Mouse (Mus musculus) intestine, embryonic 16.5 days (tissue): ENCODE results near the gene Gm8453. TPM values are rescaled to one million over a fixed set of nuclear protein-coding genes. Genes with fewer than 3 reads are reported as not detected.
"Not testable (repeated sequence)": the region's sequence is repeated elsewhere in the genome, so short reads cannot be mapped to it uniquely, and the experiment has no call there.

Experiments
- ATAC-seq: fragments of 200-750 bp; cut with Nextera tagmentation; 2 replicates; pipeline ENCODE4 v1.8.0; 2017; ENCODE audit warnings: moderate TSS enrichment, moderate library complexity
- H3K27ac ChIP-seq: fragments of 300-500 bp; sonication (generic); 2 replicates; pipeline ENCODE4 v1.5.1; 2014; ENCODE audit warnings: mild to moderate bottlenecking, low read length
- H3K27me3 ChIP-seq: fragments of 300-500 bp; sonication (generic); replicated peaks from 2 replicates; pipeline ENCODE4 v1.6.1; 2014; ENCODE audit warnings: low read length, control low read depth, mixed read lengths; ENCODE audit not compliant: control insufficient read depth, insufficient read depth
- H3K36me3 ChIP-seq: fragments of 300-500 bp; sonication (generic); 2 replicates; pipeline ENCODE4 v1.6.1; 2014; ENCODE audit warnings: low read length, control low read depth; ENCODE audit not compliant: control insufficient read depth, insufficient read depth
- H3K4me1 ChIP-seq: fragments of 300-500 bp; sonication (generic); 2 replicates; pipeline ENCODE4 v1.6.1; 2014; ENCODE audit warnings: low read length, control low read depth, mixed read lengths; ENCODE audit not compliant: control insufficient read depth, insufficient read depth
- H3K4me2 ChIP-seq: fragments of 300-500 bp; sonication (generic); 2 replicates; pipeline ENCODE4 v1.6.1; 2014; ENCODE audit warnings: low read depth, low read length, control low read depth
- H3K4me3 ChIP-seq: fragments of 300-500 bp; sonication (generic); 2 replicates; pipeline ENCODE4 v1.5.1; 2014; ENCODE audit warnings: mild to moderate bottlenecking, low read length
- H3K9ac ChIP-seq: fragments of 300-500 bp; sonication (generic); 2 replicates; pipeline ENCODE4 v1.6.1; 2014; ENCODE audit warnings: low read depth, low read length
- H3K9me3 ChIP-seq: fragments of 300-500 bp; sonication (generic); 2 replicates; pipeline ENCODE4 v1.6.1; 2016; ENCODE audit warnings: low read length, control low read depth; ENCODE audit not compliant: control insufficient read depth
- WGBS: fragments of 180-500 bp; shearing (Covaris S2); extraction: QIAGEN DNeasy Blood & Tissue Kit; methylation state at CpG from one replicate; pipeline ENCODE4 v1.1.7; 2014; 5-methylcytosine and 5-hydroxymethylcytosine counted together
- polyA plus RNA-seq: library from polyadenylated mRNA; unstranded; fragments of >200 nt; fragmentation: Nextera tagmentation; extraction: Ambion mirVana; gene quantifications from 2 replicates; pipeline ENCODE4 v1.2.1, GENCODE M21; 2015

Gm8453 gene
- polyA plus RNA-seq: not detected in 2 replicates

DNA sequence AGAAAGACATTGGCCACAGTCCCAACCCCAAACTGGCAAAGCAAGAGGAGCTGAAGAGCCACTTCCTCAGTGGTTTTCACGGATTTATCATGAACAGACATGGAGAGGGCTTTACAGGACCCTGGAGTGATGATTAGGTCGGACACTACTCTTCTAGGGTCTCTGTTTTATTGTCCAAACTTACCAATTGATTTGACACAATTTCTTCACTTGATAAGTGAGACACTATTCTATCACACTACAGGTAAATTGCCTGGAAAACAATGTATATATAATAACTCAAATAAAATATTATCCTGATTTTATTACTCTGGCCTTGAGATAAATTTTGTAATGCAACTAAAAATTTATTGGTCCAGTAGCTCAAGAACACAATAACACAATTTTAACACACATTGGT, at the start of gene Gm8453:
Gm8453 (minus strand) TSS at position 101 of the 400 bp plus-strand sequence.
- 21% methylated on average over 1 of the region's 2 CpGs for WGBS
- H3K4me1 ChIP-seq, H3K27me3 ChIP-seq, ATAC-seq, H3K4me3 ChIP-seq, H3K36me3 ChIP-seq, H3K27ac ChIP-seq, H3K9me3 ChIP-seq, H3K9ac ChIP-seq, H3K4me2 ChIP-seq: not testable (repeated sequence)

DNA sequence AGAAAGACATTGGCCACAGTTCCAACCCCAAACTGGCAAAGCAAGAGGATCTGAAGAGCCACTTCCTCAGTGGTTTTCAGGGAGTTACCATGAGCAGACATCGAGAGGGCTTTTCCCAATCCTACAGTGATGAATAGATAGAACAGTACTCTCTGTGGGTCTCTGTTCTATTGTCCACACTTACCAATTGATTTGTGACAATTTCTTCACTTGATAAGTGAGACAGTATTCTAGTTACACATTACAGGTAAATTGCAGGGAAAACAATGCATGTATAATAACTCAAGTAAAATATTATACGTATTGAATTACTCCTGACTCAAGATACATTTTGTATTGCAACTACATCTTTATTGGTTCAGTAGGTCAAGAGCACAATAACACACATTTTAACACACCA, 28.1 kb downstream of the Gm8453 start, which contains the start of gene Gm8653:
Gm8653 (minus strand) TSS at position 101 of the 400 bp plus-strand sequence.
- not testable (repeated sequence) for H3K27ac ChIP-seq, H3K4me2 ChIP-seq, ATAC-seq, H3K36me3 ChIP-seq, H3K4me3 ChIP-seq, H3K9ac ChIP-seq, H3K4me1 ChIP-seq, H3K9me3 ChIP-seq, H3K27me3 ChIP-seq
- no CpG with 5 or more reads among the region's 2 CpGs for WGBS

DNA sequence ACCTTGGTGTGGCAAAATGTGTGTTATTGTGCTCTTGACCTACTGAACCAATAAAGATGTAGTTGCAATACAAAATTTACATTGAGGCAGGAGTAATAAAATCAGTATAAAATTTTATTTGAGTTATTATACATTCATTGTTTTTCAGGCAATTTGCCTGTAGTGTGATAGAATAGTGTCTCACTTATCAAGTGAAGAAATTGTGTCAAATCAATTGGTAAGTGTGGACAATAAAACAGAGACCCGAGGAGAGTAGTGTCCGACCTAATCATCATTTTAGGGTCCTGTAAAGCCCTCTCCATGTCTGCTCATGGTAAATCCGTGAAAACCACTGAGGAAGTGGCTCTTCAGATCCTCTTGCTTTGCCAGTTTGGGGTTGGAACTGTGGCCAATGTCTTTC, 40.2 kb downstream of the Gm8453 start, which contains the start of gene Vmn1r143:
Vmn1r143 (plus strand) TSS at position 301 of the 400 bp plus-strand sequence.
- not testable (repeated sequence) for ATAC-seq, H3K4me3 ChIP-seq, H3K36me3 ChIP-seq, H3K9ac ChIP-seq, H3K4me1 ChIP-seq, H3K27me3 ChIP-seq, H3K9me3 ChIP-seq, H3K27ac ChIP-seq, H3K4me2 ChIP-seq
- no CpG with 5 or more reads among the region's 3 CpGs for WGBS

Other genes starting within 250 kb of the Gm8453 start
- gene Vmn1r137, start 234.9 kb downstream of the Gm8453 start, polyA plus RNA-seq: not detected in 2 replicates
- not detected in 2 replicates for gene Vmn1r138, start 200.6 kb downstream of the Gm8453 start, polyA plus RNA-seq
- gene Gm6176, start 173.2 kb downstream of the Gm8453 start, polyA plus RNA-seq: not detected in 2 replicates
- not detected in 2 replicates for gene Vmn1r139, start 160.4 kb downstream of the Gm8453 start, polyA plus RNA-seq
- gene Gm16451, start 111.2 kb downstream of the Gm8453 start, polyA plus RNA-seq: not detected in 2 replicates
- gene Gm10666, start 94.7 kb downstream of the Gm8453 start, polyA plus RNA-seq: not detected in 2 replicates
- gene Vmn1r142, start 65.4 kb downstream of the Gm8453 start, polyA plus RNA-seq: not detected in 2 replicates
- gene Vmn1r143, start 40.1 kb downstream of the Gm8453 start, polyA plus RNA-seq: not detected in 2 replicates
- not detected in 2 replicates for gene Gm8653, start 28.2 kb downstream of the Gm8453 start, polyA plus RNA-seq
- gene Gm4187, start 100.2 kb upstream of the Gm8453 start, polyA plus RNA-seq: not detected in 2 replicates
- not detected in 2 replicates for gene Gm8660, start 141.6 kb upstream of the Gm8453 start, polyA plus RNA-seq
- not detected in 2 replicates for gene Vmn1r148, start 184.1 kb upstream of the Gm8453 start, polyA plus RNA-seq
- not detected in 2 replicates for gene Vmn1r149, start 208.7 kb upstream of the Gm8453 start, polyA plus RNA-seq
- not detected in 2 replicates for gene Gm10665, start 234.6 kb upstream of the Gm8453 start, polyA plus RNA-seq